Mouse (Mus musculus): Measurements from ENCODE around the gene Dlgap1.

The Dlgap1 gene

DNA sequence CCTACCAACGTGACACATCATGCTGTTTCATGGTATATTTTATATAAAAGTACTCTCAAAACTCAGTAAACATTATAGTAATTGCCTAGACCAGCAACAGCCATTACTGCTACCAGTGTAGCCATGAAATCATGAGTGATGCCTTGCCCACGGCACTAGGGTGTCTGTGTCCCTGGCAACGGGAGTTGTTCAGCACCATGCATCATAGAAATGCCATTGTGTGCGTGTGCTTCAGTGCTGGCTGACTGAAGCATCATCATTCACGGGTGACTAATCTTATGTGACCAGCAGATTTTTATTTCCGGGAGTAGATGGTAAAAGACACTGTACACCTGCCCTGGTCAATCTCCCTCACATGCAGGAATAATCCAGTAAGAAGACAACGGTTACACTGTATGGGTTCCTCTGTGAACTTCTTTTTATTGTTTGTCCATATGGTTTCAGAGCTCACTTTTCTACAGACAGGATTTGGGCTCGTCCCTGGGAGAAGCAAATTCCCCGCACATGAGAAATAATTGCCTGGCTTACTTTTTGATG is 203.7 kb downstream of the Dlgap1 start:
- no peak for DNase-seq (ENCODE audit: low read depth, low spot score)

GRCm38 (mm10) chr17:70173916-70174315 is 205.0 kb downstream of the Dlgap1 start:
- no peak for DNase-seq (ENCODE audit: low read depth, low spot score)

DNA sequence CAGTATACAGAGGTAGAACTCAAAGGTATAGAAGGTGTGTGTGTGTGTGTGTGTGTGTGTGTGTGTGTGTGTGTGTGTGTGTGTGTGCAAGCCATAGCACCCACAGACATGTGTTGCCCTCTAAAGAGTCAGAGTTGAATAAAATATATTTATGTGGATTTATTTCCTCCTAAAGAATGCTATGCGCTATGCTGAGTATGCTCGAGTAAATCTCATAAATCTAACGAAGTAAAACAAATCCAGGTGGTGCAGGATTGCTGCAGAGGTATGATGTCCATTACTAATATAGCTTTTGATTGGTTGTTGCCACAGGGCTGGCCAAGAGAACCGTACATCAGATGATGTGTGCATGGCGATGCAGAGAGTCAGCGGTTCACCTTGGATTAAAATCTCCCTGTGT is 222.4 kb downstream of the Dlgap1 start:
- DNase-seq (ENCODE audit: low read depth, low spot score): no peak

DNA sequence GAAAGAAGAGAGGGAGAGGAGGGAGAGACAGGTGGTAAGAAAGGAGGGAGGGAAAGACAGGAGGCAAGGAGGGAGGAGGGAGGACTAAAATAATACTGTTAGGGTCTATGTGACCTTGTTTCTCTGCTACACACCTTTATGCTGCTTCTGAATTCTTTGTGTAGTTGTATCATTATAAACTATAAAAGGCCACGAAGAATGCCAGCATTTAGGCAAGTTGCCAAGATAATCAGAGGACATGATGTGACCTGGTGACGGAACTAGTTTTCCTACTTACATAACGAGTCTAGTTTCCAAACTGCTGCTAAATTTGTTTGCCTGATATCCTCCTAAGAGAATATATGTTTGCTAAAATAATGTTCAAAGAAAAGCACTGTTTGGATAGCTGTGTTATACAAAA is 254.0 kb downstream of the Dlgap1 start:
- DNase-seq (ENCODE audit: low read depth, low spot score): no peak

DNA sequence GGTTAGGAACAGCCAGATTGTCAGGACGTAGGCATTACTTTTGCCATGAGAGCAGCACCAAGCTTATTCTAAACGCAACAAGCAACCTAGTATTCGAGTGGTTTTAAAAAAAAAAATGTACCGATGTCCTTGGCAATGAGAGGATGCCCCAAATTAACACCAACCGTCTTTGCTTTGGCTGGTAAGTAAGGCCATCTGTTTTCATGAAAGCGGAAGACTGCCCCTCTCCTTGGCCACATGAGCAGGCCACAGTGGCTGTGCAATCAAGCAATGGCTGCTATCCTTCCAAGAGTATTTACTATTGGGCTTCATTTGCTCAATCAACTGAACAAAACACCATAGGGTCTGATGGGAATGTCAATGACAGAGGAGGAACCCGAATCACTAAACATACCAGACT is 278.5 kb downstream of the Dlgap1 start:
- DNase-seq (ENCODE audit: low read depth, low spot score): no peak

- no peak for DNase-seq (ENCODE audit: low read depth, low spot score)
Observed at GRCm38 (mm10) chr17:70248250-70248649, 279.4 kb downstream of the Dlgap1 start.

DNA sequence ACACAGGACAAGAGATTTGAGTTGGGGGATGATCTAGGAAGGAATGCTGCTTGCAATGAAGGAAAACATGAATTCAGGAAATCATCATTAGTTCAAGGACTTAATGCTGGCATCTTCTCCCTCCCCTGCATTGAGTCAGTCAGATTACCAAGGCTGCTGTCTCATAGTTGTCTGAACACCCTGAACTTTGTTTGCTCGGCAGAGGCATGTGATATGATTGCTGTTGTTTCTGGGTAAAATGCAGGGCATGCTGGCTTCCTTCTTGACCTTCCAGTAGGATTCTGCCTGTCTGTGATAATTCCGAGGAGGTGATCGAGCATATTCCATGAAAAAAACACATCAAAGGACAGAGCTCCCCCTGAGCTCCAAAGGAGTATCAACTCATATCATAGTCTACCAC is 283.6 kb downstream of the Dlgap1 start:
- no peak for DNase-seq (ENCODE audit: low read depth, low spot score)

DNA sequence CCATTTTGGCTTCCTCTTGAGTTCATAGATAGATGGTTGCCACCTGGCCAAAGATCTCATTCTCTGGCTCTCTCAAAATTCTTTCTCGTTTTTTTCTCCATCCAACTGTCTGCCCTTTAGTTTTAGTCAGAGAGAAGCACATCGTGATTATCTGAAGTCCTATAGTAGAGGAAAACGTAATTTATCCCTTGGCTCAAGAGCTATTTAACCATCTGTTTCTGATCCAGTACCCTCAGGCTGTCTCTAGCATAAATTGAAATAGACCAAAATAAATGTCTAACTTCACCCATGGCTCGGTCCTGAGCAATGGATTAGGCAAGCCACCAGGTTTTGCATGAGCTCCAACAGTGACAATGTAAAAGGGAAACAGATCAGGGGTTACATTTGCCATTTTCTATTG is 287.5 kb downstream of the Dlgap1 start:
- no peak for DNase-seq (ENCODE audit: low read depth, low spot score)

DNA sequence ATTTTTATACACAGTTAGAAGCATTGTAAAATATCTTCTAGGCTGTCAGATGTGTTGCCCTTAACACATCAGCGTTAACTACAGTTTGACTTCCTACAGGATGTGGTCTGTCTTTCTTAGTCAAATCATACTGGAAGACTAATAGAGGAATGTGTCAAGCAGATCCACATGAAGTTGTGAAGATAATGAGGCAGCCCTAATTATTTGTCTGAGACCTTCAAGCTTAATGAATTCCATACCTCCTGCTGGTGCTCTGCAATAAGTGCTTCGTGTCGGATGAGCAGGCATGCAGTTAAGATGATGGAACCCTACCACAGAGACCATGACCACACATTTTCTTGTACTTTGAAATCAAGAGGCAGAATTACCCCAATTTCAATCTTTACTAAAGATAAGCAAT is 294.3 kb downstream of the Dlgap1 start:
- no peak for DNase-seq (ENCODE audit: low read depth, low spot score)

- DNase-seq (ENCODE audit: low read depth, low spot score): no peak
Observed at GRCm38 (mm10) chr17:70272125-70272524, 303.3 kb downstream of the Dlgap1 start.

DNA sequence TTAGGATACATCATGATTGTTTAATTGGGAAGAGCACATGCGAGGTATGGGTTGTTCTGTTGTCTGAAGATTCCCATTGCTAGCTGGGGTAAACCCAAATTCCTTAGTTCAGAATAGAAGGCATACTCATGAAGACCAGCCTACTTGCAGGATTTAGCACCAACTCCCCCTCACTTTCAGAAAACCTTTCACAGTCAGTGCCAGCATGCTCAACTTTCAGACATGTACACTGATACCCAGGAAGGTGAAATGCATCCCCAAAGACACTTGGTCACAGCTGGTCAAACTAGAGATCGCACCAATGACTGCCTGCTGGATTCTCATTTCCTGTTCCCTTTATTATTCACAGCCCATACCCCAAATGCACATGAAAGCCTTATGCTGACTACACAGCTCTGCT is 318.8 kb downstream of the Dlgap1 start:
- DNase-seq (ENCODE audit: low read depth, low spot score): no peak

- DNase-seq (ENCODE audit: low read depth, low spot score): no peak
Observed at GRCm38 (mm10) chr17:70294106-70294505, 325.2 kb downstream of the Dlgap1 start.

- DNase-seq (ENCODE audit: low read depth, low spot score): no peak
Observed at GRCm38 (mm10) chr17:70301941-70302478, 333.1 kb downstream of the Dlgap1 start.

GRCm38 (mm10) chr17:70302656-70303055 is 333.8 kb downstream of the Dlgap1 start:
- no peak for DNase-seq (ENCODE audit: low read depth, low spot score)

DNA sequence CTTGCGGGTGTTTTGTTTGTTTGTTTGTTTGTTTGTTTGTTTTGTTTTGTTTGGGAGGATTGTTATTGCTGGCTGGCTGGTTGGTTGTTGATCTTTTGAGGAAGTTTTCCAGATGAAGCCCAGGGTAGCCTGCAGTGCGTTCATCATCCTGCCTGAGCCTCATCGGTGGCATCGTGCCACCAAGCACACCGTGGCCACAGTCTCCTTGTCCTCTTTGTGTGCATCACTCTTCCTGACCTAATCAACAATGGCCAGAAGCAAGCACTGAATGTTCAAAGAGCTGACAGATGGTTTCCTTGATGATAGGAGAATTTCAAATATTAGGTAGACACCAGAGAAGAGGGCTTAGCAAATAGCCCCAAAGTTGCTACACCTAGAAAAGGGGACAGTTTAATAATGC is 336.1 kb downstream of the Dlgap1 start:
- DNase-seq (ENCODE audit: low read depth, low spot score): no peak

DNA sequence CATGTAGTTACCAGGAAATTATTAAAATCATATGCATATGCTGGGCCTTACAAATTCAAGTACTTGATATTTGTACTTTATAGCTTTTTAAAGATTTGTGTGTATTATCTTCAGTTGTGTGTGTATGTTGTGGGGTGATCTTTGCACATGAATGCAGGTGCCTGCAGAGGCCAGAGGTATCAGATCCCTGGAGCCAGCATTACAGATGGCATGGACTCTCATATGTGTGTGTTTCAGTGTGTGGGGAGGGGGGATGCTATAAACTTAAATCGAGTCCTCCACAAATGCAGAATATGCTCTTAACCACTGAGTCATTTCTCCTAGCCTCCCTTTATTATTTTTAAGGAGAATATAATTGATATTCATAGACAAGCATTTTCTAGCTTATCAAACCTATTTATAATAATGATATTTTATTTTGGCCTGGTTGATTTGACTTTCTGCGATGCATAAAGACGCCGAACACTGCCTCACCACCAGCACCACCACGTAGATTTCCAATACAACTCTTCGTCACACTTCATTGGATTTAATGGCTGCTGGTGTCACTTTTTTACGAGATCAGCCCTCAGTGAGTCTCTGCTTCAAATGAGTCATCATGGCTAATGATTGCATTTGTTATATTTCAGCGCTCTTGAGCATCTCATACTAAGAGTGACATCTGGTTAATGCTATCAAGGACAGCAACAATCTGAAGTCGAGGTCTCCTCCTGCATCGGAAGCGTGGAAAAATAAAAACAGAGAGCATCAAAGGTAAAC is 338.7 kb downstream of the Dlgap1 start:
- no peak for DNase-seq (ENCODE audit: low read depth, low spot score)

GRCm38 (mm10) chr17:70308364-70309231 is 339.7 kb downstream of the Dlgap1 start:
- DNase-seq (ENCODE audit: low read depth, low spot score): no peak

- no peak for DNase-seq (ENCODE audit: low read depth, low spot score)
Observed at GRCm38 (mm10) chr17:70316327-70316726, 347.5 kb downstream of the Dlgap1 start.

DNA sequence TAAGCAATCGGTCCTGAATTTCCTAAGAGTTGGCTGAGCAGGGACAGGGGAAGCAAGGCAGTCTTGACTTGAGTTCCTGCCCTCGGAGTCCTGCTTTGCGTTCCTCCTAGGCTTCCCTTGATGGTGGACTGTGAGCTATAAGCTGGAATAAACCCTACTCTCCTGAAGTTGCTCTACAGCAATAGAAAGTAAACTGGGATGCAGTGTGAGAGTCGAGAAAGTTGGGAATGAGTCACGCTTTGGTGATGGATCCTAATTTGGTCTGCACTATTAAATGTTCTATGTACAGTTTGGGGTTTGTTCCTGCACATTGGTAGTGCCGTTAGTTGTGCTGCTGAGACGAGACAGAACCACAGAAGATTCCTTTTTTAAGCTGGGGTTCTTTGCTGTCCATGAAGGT is 348.9 kb downstream of the Dlgap1 start:
- no peak for DNase-seq (ENCODE audit: low read depth, low spot score)

GRCm38 (mm10) chr17:70321976-70322375 is 353.1 kb downstream of the Dlgap1 start:
- no peak for DNase-seq (ENCODE audit: low read depth, low spot score)

DNA sequence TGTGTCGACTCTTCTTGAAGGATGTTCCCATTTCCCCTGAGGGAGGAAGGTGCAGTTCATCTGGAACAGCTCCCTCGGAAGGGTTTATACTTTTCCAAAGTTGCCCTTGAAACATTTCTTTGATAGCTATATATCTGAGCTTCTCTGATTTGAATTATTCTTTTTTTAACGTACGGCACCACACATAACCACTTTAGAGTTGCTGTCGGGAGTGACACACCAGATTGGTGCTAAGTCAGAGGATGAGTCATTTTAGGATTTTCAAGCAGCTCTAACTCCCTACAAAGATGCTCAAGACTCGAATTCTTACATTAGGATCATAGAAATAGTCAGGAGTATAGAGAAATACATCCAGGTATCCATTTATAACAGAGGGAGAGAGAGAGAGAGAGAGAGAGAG is 364.6 kb downstream of the Dlgap1 start:
- DNase-seq (ENCODE audit: low read depth, low spot score): no peak

- no peak for DNase-seq (ENCODE audit: low read depth, low spot score)
Observed at GRCm38 (mm10) chr17:70334171-70334570, 365.3 kb downstream of the Dlgap1 start.

Data from CD4-positive, CD25-positive, alpha-beta regulatory T cell, adult 2 months (primary cell).